Mouse (Mus musculus) small intestine, adult 2 months (tissue): Measurements from ENCODE around the gene Nrg3.

ENCODE experiments used
- CTCF ChIP-seq: fragments of 200-500 bp; IDR thresholded peaks from 2 replicates; pipeline ENCODE4 v1.5.1; 2012; ENCODE audit warnings: low read depth, mild to moderate bottlenecking, control low read depth, inconsistent platforms, low read length, moderate library complexity, mixed read lengths; ENCODE audit not compliant: insufficient replicate concordance, insufficient read length; ENCODE audit errors: extremely low read depth
- POLR2A ChIP-seq: fragments of 200-500 bp; IDR thresholded peaks from 2 replicates; pipeline ENCODE4 v1.6.1; 2012; ENCODE audit warnings: low read depth, mild to moderate bottlenecking, control low read depth, inconsistent platforms, low read length, moderate library complexity

DNA sequence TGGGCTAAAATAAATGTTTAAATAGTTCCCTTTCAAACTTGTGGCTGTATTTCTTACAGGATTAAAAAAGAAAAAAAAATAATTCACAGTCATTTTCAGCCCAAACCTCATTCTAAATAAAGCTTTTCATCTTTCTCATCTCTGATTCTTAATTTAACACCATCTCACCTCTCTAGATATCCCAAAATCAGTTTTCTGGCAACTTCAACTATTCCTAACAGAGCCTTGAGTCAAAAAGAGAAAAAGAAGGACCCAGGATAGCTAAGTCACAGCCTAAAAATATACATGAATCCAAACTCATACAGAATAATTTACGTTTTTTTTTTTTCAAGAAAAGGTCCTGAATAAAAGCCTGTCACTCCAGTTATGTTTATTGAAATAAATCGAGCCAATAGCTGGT is 232.6 kb downstream of the Nrg3 start:
- TF ChIP-seq CTCF: no peak
- TF ChIP-seq POLR2A: no peak
